Mouse (Mus musculus): ENCODE measurements around the gene Rps12. TPM values are rescaled to one million over a fixed set of nuclear protein-coding genes. Genes with fewer than 3 reads are reported as not detected.

Rps12 gene
- total and polyA plus RNA-seq, 3 experiments: 135 to 5,608 (median 1,493) TPM

- Histone ChIP-seq H3K36me3 (ENCODE audit: control insufficient read depth in 1 of 2, insufficient read depth in 2 of 2, low read length in 2 of 2) (peaks cover 7 to 43% of the 10 kb centered on the region in 2 experiments), H3K4me3 (ENCODE audit: control insufficient read depth in 1 of 2, insufficient read depth in 1 of 2, low read depth in 2 of 2, low read length in 2 of 2) (no peak overlapping the region), H3K4me1 (ENCODE audit: control insufficient read depth in 1 of 2, insufficient read depth in 2 of 2, low read length in 2 of 2) (peaks cover 0 to 18% of the 10 kb centered on the region in 2 experiments), H3K9me3 (replicated peaks; ENCODE audit: insufficient read depth, low read length) (no peaks in the 10 kb centered on the region), H3K27me3 (ENCODE audit: control insufficient read depth in 1 of 2, insufficient read depth in 2 of 2, low read length in 2 of 2) (no peaks in the 10 kb centered on the region), H3K27ac (ENCODE audit: control insufficient read depth, low read depth, low read length) (peak overlapping the region; percentile 32), H3K9ac (ENCODE audit: control insufficient read depth, low read depth, low read length, poor library complexity, severe bottlenecking) (peak overlapping the region; percentile 0), H3K79me2 (ENCODE audit: control insufficient read depth, insufficient read depth, low read length, poor library complexity) (peaks cover 30% of the 10 kb centered on the region)
- TF ChIP-seq ZMIZ1 (IDR thresholded peaks at IDR 0.05; ENCODE audit: low read depth, low read length): no peak
- TF ChIP-seq E2F4 (IDR thresholded peaks at IDR 0.05; ENCODE audit: borderline replicate concordance, low read depth, low read length): no peak
- TF ChIP-seq POLR2AphosphoS2 (IDR thresholded peaks at IDR 0.05; ENCODE audit: low read length): no peak
- no peak for TF ChIP-seq KAT2A (conservative IDR thresholded peaks at IDR 0.05; ENCODE audit: low read depth, low read length)
- TF ChIP-seq MAZ (IDR thresholded peaks at IDR 0.05; ENCODE audit: low read depth, low read length): no peak
- no peak for TF ChIP-seq RCOR1 (IDR thresholded peaks at IDR 0.05; ENCODE audit: low read depth, low read length)
- TF ChIP-seq CHD2 (IDR thresholded peaks at IDR 0.05; ENCODE audit: low read length): no peak
- no peak for TF ChIP-seq ZC3H11A (IDR thresholded peaks at IDR 0.05; ENCODE audit: low read depth, low read length)
- 0 out of 2 replicates have a peak, but pooled peaks have one; percentile 52 for TF ChIP-seq TBP (IDR thresholded peaks at IDR 0.05; ENCODE audit: low read depth, low read length)
- DNase-seq (ENCODE audit: low read depth, low spot score): no peak
These were observed 3.6 kb downstream of the Rps12 start for GRCm38 (mm10) chr10:23783493-23783884.

DNA sequence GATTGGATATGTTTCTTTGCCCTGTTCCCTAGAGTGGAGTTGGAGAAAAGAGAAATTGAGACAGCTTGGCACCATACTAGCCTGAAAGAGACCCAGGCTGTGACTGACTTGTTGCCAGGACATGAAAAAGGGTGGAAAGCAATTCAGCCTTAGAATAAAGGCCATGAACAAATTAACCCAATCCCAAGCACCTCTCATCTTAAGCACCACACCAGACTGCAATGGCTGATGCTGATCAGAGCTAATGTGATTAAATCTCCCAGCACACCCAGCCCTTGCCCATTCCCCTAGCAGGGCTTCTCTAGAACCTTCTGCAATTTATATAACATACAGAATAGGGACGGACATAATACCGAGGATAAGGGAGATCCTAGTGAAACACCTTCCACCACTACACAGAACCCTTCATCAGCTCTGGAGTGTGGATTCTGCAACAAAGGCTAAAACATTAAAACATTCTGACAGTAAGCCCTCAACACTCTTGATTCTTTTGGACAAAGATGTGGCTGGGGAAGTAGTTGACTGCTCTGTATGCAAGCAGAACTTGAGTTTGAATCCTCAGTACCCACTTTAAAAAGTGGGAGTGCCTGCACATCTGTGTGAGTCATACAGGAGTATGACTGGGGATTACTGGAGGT lies 4.1 kb downstream of the Rps12 start:
- no peaks in the 10 kb centered on the region for H3K27me3 ChIP-seq (ENCODE audit: control insufficient read depth in 1 of 2, insufficient read depth in 2 of 2, low read length in 2 of 2)
- H3K36me3 ChIP-seq (ENCODE audit: control insufficient read depth in 1 of 2, insufficient read depth in 2 of 2, low read length in 2 of 2): peaks cover 7 to 43% of the 10 kb centered on the region in 2 experiments
- H3K9ac ChIP-seq (ENCODE audit: control insufficient read depth, low read depth, low read length, poor library complexity, severe bottlenecking): peak overlapping the region; percentile 13
- H3K4me1 ChIP-seq (ENCODE audit: control insufficient read depth in 1 of 2, insufficient read depth in 2 of 2, low read length in 2 of 2): peaks cover 0 to 18% of the 10 kb centered on the region in 2 experiments
- H3K4me3 ChIP-seq (ENCODE audit: control insufficient read depth in 1 of 2, insufficient read depth in 1 of 2, low read depth in 2 of 2, low read length in 2 of 2): no peak overlapping the region
- H3K9me3 ChIP-seq (replicated peaks; ENCODE audit: insufficient read depth, low read length): no peaks in the 10 kb centered on the region
- peak; percentile 80 for DNase-seq (ENCODE audit: low read depth, low spot score)
- peak overlapping the region; percentile 32 for H3K27ac ChIP-seq (ENCODE audit: control insufficient read depth, low read depth, low read length)
- TF ChIP-seq TBP (IDR thresholded peaks at IDR 0.05; ENCODE audit: low read depth, low read length) (no peak), POLR2A (IDR thresholded peaks at IDR 0.05; ENCODE audit: control insufficient read depth in 1 of 2, insufficient read depth in 1 of 2, low read depth in 1 of 2, low read length in 2 of 2, poor library complexity in 1 of 2) (peak; percentile 26 to 62; a peak in 3 of 4 replicates), POLR2AphosphoS5 (IDR thresholded peaks at IDR 0.05; ENCODE audit: borderline replicate concordance, low read depth, low read length) (peak; percentile 30; the same call in 1 of the 2 replicates), BHLHE40 (IDR thresholded peaks at IDR 0.05; ENCODE audit: borderline replicate concordance, low read depth, low read length) (no peak)
- peaks cover 30% of the 10 kb centered on the region for H3K79me2 ChIP-seq (ENCODE audit: control insufficient read depth, insufficient read depth, low read length, poor library complexity)
